Mouse (Mus musculus) cerebellum, adult 11 months (tissue): Measurements from ENCODE around the gene Palb2.
"Not testable (repeated sequence)": the region's sequence is repeated elsewhere in the genome, so short reads cannot be mapped to it uniquely, and the experiment has no call there.

Experiments
- DNase-seq: peaks from one replicate; pipeline ENCODE4 v3.0.0; 2022

Palb2 gene

DNA sequence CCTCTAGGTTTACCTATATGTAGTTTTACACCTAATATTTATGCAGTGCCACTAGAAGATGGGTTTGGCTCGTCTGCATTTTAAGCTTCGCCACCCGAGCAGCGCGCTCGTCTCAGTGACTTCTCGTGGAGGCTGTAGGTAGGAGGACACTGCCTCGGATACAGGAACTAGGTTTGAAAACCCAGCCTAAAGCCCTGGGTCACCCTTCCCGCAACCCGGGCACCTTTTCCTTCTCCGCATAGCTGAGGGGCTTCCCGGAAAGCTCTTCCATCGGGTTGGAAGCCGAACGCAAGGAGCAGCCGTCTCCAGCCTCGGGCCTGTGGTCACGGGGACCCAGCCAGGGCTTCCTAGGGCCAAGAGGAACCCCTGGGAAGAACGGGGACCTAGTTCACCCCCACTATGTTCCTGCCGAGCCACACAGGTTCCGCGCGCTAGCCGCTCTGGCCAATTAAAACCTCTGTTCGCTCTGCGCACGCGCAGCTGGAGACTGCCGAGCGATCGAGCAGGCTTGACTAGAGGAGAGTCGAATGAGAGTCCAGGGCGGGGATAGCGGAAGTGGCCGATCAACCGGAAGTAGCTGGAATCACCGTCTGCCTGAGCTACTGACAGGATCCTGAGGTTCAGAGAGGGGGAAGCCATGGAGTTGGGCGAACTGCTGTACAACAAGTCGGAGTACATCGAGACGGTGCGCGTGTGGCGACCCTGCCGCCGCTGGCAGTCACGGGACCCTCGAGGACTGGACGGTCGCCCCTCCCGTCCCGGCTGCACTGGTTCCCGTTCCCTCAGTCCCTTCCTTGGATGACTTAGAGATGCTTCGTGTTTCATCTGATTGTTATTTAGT lies at the start of gene Palb2, which contains the start of gene Dctn5:
Gene Palb2 (minus strand): TSS at position 489 of the 841 bp plus-strand sequence.
Gene Dctn5 (plus strand): TSS at position 545 of the 841 bp plus-strand sequence.
- peak; percentile 96 for DNase-seq

DNA sequence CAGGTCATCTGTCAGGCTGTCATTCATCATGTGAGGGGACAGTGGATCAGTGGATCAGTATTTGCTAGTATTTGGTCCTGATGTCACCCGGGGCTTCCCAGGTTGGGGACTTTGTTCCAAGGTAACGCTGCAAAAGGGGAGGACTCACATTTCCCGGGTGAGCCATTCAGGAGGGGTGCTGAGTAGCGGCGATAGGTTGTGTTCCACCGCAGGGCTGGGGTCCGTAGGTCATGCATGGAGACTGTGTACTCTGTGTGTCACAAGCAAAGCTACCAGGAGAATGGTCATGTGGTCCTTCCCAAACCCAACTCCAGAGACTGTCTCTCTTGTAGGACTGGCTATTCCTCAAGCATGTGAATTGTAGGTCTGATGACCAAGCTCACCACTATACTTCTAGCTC lies 47.9 kb upstream of the Palb2 start:
- no peak for DNase-seq

DNA sequence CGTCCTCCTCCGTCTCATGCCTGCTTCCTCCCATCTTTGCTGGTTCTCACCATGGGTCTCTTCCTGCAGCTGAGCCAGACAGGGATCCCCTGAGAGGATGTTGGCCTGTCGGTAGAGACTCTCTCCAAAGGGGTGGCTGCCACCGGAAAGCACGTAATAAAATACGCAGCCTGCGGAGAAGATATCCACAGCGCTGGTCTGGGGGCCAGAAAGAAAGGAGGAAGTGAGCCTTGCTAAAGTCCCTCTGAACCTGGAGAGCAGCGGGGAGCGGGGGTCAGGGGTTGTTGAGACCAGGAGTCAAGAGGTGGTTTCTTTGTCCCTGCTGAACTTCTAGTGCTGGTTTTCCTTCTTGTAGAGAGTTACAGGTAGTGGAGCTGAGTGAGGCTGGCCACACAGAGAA lies 38.8 kb upstream of the Palb2 start:
- DNase-seq, result no peak

DNA sequence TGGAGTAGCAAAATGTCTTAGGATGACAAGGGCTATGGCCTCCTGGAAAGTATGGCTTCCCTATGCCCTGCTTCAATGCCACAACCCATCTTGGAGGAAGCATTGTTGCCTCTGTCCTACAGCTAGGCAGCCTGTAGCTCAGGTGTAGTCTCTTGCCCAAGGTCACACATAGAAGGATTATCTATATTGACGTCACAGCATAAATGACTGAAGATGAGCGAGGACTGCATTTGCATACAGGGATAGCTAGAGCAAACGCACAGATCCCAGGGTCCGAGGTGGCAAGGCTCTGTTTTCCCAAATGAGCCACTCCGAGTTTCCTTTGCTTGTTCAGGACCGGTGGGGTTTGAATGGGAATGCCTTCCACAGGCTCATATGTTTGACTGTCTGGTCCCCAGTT lies 37.9 kb upstream of the Palb2 start:
- DNase-seq, result no peak

DNA sequence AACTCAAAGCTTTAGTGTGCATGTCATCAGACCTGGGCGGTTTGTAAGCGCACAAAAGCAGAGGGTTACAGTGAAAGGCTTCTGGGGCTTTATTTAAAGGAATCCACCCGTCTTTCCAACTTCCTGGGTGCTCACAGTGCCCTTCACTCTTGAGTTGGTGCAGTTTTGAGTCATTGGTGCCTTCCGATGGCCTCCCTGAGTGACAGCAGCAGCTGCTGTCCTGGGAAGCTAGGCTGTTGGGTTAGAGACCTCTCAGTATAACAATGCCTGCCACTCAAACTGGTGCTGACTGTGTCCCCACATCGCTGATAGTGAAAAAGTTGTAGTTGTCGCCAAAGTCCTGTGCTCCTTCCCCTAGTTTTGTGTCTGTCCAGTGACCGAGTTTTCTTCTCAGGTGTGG lies 34.4 kb upstream of the Palb2 start:
- DNase-seq, result no peak

DNA sequence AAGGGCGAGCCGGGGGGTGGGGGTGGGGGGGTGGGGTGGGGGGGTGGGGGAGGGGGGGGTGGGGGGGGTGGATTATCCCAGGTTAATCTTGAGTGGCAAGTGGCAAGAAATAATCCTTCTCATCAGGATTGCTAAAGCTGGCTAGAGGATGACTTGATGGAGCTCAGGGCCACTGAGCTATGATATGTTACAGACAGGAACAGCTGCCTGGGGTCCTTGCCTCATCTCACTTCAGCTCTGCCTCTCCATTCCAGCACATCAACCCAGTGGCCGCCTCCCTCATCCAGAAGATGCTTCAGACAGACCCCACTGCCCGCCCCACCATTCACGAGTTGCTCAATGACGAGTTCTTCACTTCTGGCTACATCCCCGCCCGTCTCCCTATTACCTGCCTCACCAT lies 31.0 kb upstream of the Palb2 start:
- DNase-seq, result no peak

DNA sequence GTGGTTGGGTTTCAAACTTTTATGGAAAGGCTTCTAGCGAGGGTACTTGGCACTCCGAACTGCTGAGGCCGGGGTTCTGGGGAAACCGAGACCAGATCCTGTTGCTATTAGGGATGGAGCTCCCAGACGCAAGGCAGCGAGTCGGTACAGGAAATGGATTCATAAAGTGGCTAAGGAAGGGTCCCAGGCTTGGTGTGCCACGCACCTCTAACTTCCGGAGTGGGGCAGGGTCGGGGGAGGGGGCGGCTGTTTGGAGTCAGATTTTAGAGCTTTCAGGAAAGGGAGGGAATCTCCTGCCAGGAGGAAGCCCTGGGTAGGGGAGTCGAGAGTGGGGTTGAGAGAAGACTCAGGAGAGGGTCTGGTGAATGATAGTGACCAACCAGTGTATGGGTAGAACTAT lies 27.3 kb upstream of the Palb2 start:
- DNase-seq, result no peak

DNA sequence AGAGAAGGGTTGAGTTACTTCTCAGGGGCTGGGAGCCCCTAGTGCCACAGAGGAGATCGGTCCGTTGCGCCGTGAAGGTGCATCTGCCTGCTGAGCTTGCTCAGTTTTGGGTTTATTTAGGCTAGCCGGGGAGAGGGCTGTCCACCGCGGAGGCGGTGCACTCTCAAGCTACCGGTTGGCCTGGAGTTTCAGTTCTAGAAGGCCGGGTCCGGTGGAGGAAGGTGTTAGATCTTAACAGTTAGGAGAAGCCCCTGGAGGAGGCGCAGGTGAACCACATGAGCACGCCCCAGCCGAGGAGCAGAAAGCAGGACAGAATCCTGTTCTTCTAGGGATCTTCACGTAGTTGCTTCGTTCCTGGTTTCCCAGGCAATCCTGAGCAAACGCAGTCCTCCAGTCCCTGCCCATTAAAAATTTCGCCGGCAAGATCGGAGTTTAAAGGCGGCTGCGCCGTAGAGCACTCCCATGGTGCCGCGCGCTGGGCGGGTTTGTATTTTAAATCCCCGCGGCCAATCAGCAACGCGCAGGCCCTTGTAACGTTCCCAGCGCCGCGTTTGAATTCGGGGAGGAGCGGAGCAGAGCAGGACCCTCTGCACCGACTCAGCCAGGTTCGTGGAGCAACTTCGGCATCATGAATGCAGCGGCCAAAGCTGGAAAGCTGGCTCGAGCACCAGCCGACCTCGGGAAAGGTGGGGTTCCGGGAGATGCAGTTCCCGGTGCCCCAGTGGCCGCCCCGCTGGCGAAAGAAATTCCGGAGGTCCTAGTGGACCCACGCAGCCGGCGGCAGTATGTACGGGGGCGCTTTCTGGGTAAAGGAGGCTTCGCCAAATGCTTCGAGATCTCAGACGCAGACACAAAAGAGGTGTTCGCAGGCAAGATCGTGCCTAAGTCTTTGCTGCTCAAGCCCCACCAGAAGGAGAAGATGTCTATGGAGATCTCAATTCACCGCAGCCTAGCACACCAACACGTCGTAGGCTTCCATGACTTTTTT lies 26.4 kb upstream of the Palb2 start, which contains the start of gene Plk1:
Gene Plk1 (plus strand): TSS at position 525 of the 988 bp plus-strand sequence.
- DNase-seq, result peak; percentile 46

DNA sequence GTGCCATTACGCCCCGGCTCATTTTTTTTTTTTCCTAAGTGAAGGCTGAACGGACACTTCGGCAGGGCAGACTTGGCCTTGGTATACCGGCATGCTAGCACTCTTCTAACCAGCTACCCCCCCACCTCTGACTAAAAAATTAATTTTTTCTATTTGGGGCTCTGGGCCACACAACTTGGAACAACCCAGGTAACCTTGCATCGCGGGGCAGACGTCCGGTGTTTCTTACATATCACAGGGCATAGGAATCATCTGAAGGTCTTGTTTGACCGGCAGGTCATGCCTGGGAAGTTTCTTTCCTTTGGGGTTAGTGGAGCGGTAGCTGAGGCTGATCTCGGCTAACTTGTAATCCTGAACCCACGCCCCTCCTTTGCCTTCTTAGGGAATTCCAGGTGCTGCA lies 25.7 kb upstream of the Palb2 start:
- DNase-seq, result no peak

DNA sequence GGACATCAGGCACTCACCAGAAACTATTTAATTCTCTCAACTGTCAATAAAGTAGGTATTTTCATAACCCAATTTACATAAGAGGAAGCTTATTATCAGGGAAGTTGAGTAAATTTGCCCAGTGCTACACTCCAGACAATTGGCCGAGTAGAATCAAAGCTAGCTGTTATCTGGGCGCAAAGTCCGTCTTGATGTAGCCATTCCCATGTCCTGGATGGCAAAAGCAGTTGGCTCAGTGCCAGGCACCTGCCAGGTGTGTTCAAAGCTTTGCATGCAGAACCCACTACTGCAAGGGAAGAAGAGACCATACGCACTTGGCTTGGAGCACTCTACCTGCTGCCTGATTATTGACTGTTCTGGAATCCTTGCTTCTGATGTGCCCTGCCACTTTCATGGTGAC lies 19.7 kb upstream of the Palb2 start:
- no peak for DNase-seq

DNA sequence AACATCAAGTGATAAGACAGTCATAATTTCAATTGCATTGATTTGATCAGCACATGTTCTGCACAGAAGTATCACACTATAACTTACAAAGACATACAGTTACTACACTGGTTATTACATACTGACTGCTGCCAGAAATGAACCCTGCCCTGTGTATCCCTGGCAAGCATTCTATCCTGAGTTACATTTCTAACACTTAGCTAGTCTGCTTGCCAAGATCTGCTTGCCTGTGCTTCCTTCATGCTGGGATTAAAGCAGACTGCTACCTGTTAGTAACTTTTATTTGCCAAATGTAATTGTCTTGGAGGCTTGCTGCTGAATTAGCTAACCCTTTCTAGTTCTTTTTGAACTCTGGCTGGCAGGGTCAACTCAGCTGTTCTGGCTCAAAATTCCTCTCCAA lies 8.2 kb upstream of the Palb2 start:
- DNase-seq, result no peak

DNA sequence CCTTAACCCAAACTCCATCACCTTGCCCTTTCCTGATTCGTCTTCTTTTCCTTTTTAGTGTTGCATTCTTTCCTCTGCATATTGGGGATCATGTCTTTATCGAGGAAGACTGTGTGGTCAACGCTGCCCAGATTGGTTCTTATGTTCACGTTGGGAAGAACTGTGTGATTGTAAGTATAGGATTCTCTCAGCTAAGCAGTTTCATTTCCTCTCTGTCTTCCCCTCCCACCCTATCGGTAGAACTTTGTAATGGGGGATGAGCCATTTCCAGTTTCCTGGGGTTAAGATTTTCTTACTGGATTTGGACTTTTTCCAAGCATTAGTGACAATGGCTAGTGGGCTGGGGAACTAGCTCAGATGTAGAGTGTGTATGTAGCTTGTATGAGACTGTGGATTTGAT lies 5.4 kb upstream of the Palb2 start:
- DNase-seq, result no peak

DNA sequence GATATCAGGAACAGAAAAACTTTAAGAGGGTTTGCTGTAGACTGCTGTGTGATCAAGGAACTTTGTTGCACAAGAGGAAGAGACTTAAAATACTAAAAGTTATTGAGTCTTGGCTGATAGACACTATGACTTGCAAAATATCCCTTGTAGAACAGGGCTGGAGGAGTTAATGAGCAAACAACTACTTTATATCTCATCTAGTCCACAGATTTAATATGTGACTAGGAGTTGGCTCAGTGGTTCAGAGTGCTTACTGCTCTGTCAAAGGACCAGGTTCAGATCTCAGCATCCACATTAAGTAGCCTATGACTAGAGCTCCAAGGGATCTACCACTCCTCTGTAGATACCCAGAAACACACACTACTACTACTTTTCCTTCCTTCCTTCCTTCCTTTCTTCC lies 4.3 kb upstream of the Palb2 start:
- no peak for DNase-seq

DNA sequence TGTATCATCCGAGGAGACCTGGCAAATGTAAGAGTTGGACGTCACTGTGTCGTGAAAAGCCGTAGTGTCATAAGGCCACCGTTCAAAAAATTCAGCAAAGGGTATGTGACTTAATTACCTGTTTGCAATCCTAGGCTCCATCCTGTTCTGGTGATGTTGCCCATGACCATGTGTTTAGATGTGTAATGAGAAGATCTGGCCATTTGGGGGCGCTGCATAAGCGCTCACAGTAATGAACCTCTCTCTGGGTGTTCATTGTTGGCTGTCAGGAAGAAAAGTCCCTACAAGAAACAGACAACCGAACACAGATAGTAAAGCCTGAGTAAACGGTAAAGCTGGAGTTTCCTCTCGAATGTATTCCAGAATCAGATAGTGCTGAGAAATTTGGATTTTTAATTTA lies 2.3 kb upstream of the Palb2 start:
- no peak for DNase-seq

DNA sequence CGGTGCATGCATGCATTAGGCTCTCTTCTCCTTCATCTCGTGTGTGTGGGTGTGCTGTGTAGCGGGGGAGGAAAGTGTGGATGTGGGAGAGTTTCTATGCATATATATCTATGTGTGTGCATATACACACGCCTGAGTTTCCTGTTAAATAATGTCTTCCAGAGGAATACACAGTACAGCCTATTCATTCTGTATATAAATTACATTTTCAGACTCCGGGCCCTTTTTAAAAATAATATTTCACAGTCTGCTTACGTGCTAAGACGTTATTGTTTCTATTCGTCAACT lies 497 bp upstream of the Palb2 start:
- DNase-seq, result no peak

DNA sequence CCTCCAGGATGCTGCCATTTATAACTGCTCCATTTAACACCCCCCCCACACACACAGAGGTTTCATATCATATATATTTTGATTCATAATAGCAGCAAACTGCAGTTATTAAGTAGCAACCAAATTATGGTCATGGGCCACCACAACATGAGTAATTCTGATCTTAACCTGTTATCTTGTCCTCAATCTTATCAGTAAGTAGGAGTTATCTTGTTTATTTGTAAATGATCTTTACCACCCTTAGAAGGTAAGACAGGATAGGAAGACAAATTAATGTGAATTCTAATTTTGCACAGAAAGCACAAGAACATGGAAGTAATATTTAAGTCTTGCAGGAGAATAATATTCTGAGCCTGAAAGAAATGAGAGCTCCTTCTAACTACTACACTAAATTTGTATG lies 951 bp downstream of the Palb2 start:
- no peak for DNase-seq

DNA sequence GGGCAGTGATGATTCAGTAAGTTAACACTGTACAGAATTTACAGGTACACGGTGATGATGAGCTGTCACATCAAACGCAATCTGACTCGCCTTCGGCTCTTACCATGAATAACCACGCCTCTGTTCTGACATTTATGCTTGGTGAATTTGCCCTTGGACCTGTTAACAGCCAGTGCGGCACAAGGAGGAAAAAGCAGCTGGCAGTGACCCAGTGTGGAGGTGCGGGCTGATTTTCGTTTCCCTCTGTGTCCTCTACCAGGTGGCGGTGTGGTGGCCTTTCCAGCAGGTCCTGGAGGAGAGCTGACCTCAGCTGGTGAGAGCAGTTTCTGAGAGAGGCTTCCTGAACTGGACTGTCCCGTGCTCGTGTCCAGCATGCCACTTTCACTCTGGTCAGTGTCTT lies 5.8 kb downstream of the Palb2 start:
- no peak for DNase-seq

DNA sequence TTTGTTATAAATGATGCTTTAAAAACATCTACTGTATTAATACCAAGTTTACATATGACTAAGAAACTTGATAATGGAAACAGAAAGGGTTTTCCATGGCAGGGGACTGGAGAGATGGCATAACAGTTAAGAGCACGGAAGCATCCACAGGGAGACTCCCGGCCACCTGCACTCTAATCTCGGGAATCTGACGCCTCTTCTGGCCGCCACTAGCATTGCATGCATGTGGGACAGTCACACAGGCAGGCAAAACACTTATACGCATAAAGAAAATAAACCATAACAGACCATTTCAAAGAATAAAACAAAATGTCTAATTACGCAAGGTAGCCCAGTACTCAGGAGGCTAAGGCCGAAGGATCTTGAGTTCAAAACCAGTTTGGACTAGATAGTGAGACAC lies 7.1 kb downstream of the Palb2 start:
- no peak for DNase-seq

DNA sequence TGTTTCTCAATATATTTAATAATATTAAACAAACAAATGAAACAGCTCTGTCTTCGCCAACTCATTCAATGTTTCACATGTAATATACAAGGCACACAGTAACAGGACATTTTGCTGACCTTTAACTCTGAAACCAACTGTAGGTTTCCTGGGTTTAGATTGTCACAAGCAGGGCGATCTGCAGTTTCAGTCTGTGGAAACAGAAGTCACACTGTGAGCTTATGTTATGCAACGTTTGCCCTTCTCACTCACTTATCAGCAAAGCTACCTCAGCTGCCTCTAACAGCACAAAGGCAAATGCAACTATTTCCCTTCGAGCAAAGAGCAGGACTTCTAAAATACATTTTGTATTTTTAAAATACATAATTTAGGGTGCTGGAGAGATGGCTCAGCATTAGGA lies 9.3 kb downstream of the Palb2 start:
- DNase-seq, result no peak

DNA sequence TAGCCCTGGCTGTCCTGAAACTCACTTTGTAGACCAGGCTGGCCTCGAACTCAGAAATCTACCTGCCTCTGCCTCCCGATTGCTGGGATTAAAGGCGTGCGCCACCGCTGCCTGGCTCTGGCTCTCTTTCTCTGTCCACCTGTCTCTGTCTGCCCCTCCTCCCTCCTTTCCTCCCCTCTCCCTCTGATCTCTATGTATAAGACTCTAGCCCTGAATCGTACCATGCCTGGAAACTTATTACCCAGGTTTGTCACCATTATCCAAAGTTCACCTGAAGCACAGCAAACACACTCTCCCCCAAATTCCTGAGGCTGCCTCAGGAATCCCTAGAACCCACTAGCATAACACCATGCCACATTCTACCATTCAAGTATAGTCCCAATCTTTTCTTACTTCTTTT lies 24.6 kb downstream of the Palb2 start:
- DNase-seq, result no peak

DNA sequence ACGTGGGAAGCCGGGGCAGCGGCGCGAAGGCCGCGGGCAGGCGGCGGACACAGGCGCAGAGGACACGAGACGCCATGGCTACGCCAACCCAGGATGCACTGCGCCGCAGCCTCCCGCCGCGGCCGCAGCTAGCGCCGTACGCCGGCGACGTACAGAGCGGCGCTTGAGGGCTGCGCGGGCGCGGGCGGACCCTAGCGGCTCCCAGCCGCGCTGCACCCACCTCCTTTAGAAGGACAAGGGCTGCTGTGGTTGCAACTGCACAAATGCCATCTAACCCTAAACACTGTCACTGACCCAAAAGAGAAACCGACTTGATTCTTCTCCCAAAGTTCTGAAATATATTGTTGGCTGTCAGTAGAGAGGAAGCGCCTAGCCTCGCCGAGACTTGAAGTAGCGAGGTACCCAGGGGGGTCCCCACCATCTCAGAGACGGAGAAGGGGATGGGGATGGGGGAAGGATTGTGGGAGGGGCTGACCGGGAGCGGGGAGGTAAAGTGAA lies 31.0 kb downstream of the Palb2 start, which contains the start of gene Ndufab1:
Gene Ndufab1 (minus strand): TSS at position 140 of the 498 bp plus-strand sequence.
- DNase-seq, result peak; percentile 84

DNA sequence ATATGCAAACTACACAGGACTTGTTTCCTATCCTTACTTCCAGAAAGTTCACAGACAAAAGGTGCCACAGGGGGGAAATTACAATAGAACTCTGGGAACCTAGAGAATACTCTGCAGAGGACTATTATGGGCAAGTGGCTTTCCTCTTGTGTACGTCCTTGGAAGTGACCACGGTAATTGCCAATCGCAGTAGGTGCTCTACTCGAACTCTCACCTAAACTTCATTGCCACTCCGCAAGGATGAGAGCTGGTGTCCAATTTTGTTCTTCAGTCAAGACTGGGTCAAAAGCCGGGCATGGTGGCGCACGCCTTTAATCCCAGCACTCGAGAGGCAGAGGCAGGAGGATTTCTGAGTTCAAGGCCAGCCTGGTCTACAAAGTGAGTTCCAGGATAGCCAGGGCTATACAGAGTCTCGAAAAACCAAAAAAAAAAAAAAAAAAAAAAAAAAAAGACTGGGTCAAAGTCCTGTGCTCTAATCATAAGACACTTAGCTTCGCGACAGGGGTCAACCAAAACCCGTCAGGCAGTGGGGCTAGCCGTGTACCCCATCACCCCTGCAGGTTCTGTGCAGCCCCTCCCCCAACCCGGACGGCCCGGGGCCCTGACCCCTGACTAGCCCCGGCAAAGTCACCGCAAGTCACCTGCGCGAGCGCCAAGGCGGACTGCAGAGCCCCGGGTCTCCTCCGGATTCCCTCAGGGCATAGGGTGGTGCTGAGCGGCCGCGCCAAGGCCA lies 31.6 kb downstream of the Palb2 start:
- not testable (repeated sequence) for DNase-seq

DNA sequence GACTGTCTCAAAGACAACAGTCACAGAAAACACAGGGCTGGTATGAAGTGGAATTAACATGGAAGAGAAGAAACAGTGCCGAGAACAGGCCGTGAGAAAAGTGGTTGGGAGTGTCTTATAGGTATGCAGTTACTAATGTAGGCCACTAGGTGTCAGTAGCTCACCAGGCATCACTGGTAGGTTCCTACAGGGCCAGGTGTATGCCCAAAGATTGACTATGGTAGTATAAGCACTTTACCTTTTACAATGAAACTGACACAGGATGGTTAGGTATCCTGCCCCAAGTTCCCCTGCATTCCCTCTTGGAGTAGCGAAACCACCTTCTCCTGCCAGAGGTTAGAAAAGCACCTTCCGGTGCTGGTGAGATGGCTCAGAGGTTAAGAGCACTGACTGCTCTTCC lies 33.6 kb downstream of the Palb2 start:
- DNase-seq, result peak; percentile 29
